Mouse (Mus musculus) retina, postnatal 1 day (tissue): ENCODE data around the gene Adh6a.

Experiments
- DNase-seq: peaks from one replicate; pipeline ENCODE4 v3.0.0-alpha.2; 2012

The Adh6a gene

GRCm38 (mm10) chr3:138312965-138313364 lies at the start of gene Adh6a:
TSS of gene Adh6a (plus strand) at chr3:138313286.
- DNase-seq, result no peak

- DNase-seq, result no peak
Observed at GRCm38 (mm10) chr3:138264648-138265047, 48.4 kb upstream of the Adh6a start.

- DNase-seq, result no peak
Observed at GRCm38 (mm10) chr3:138270507-138270906, 42.6 kb upstream of the Adh6a start.

- no peak for DNase-seq
Observed at GRCm38 (mm10) chr3:138271297-138271696, 41.8 kb upstream of the Adh6a start.

- DNase-seq, result no peak
Observed at GRCm38 (mm10) chr3:138273080-138273479, 40.0 kb upstream of the Adh6a start.

GRCm38 (mm10) chr3:138275100-138275499 lies 38.0 kb upstream of the Adh6a start:
- DNase-seq, result no peak

- DNase-seq, result peak; percentile 26
Observed at GRCm38 (mm10) chr3:138282556-138282955, 30.5 kb upstream of the Adh6a start.

- no peak for DNase-seq
Observed at GRCm38 (mm10) chr3:138283831-138284230, 29.3 kb upstream of the Adh6a start.

GRCm38 (mm10) chr3:138285986-138286385 lies 27.1 kb upstream of the Adh6a start:
- DNase-seq, result no peak

GRCm38 (mm10) chr3:138287686-138288085 lies 25.4 kb upstream of the Adh6a start:
- DNase-seq, result no peak

GRCm38 (mm10) chr3:138290672-138291071 lies 22.4 kb upstream of the Adh6a start:
- peak; percentile 56 for DNase-seq

- DNase-seq, result no peak
Observed at GRCm38 (mm10) chr3:138291529-138292117, 21.5 kb upstream of the Adh6a start.

GRCm38 (mm10) chr3:138293298-138293895 lies 19.7 kb upstream of the Adh6a start:
- no peak for DNase-seq

GRCm38 (mm10) chr3:138300130-138300529 lies 13.0 kb upstream of the Adh6a start:
- DNase-seq, result no peak

- no peak for DNase-seq
Observed at GRCm38 (mm10) chr3:138302676-138303075, 10.4 kb upstream of the Adh6a start.

- DNase-seq, result no peak
Observed at GRCm38 (mm10) chr3:138303771-138304488, 9.2 kb upstream of the Adh6a start.

GRCm38 (mm10) chr3:138304489-138304871 lies 8.6 kb upstream of the Adh6a start:
- no peak for DNase-seq

- DNase-seq, result no peak
Observed at GRCm38 (mm10) chr3:138305486-138306289, 7.4 kb upstream of the Adh6a start.

GRCm38 (mm10) chr3:138306290-138306683 lies 6.8 kb upstream of the Adh6a start:
- DNase-seq, result no peak

GRCm38 (mm10) chr3:138309910-138310309 lies 3.2 kb upstream of the Adh6a start:
- no peak for DNase-seq

GRCm38 (mm10) chr3:138311015-138311414 lies 2.1 kb upstream of the Adh6a start:
- no peak for DNase-seq

- no peak for DNase-seq
Observed at GRCm38 (mm10) chr3:138316908-138317472, 3.9 kb downstream of the Adh6a start.

GRCm38 (mm10) chr3:138325001-138325400 lies 11.9 kb downstream of the Adh6a start:
- no peak for DNase-seq
